In genomic region chr3:135440621-135441020, GRCm38 (mm10) we compare ENCODE assay signal across 8 mouse cellular contexts. TPM values are rescaled to one million over a fixed set of nuclear protein-coding genes. Genes with fewer than 3 reads are reported as not detected.
A peak's percentile ranks its signal among the peaks of the same experiment; 100 is the strongest.
DNase-seq lines count a peak whose midpoint lies in the region; ATAC-seq and TF ChIP-seq lines count a peak whose summit lies in the region.

No protein-coding gene starts in this region.

- H3K36me3 ChIP-seq in lung, embryonic 14.5 days (ENCODE audit: insufficient read depth) = peaks cover 33% of the 10 kb centered on the region; the same call in 1 of the 2 replicates
- H3K36me3 ChIP-seq in embryonic facial prominence, embryonic 11.5 days (replicated peaks; ENCODE audit: control insufficient read depth, insufficient read depth, low read depth, low read length) = no peaks in the 10 kb centered on the region
- H3K36me3 ChIP-seq in hindbrain, embryonic 12.5 days = no peaks in the 10 kb centered on the region
- peaks cover 9% of the 10 kb centered on the region; the same call in 1 of the 2 replicates for H3K36me3 ChIP-seq in midbrain, embryonic 14.5 days (ENCODE audit: control insufficient read depth, insufficient read depth, low read length)

- peak overlapping the region; percentile 100; the same call in 1 of the 2 replicates for H3K27ac ChIP-seq in lung, embryonic 14.5 days (ENCODE audit: low read depth)
- H3K27ac ChIP-seq in embryonic facial prominence, embryonic 11.5 days (replicated peaks; ENCODE audit: low read depth, low read length) = no peak overlapping the region
- H3K27ac ChIP-seq in hindbrain, embryonic 12.5 days = no peak overlapping the region
- no peak overlapping the region for H3K27ac ChIP-seq in midbrain, embryonic 14.5 days (replicated peaks; ENCODE audit: low read depth, low read length)

- peak overlapping the region; percentile 97 for H3K4me2 ChIP-seq in lung, embryonic 14.5 days
- H3K4me2 ChIP-seq in embryonic facial prominence, embryonic 11.5 days (ENCODE audit: low read depth, low read length) = peak overlapping the region; percentile 46
- H3K4me2 ChIP-seq in hindbrain, embryonic 12.5 days (replicated peaks) = peak overlapping the region; percentile 97
- H3K4me2 ChIP-seq in midbrain, embryonic 14.5 days (ENCODE audit: low read length) = peak overlapping the region; percentile 98

- H3K27me3 ChIP-seq in lung, embryonic 14.5 days (ENCODE audit: insufficient read depth, low read length) = no peaks in the 10 kb centered on the region
- no peaks in the 10 kb centered on the region for H3K27me3 ChIP-seq in embryonic facial prominence, embryonic 11.5 days (ENCODE audit: control insufficient read depth, insufficient read depth, low read length)
- no peaks in the 10 kb centered on the region for H3K27me3 ChIP-seq in hindbrain, embryonic 12.5 days
- H3K27me3 ChIP-seq in midbrain, embryonic 14.5 days (ENCODE audit: control insufficient read depth, insufficient read depth, low read length) = no peaks in the 10 kb centered on the region

- DNase-seq in lung, embryonic 14.5 days = peak; percentile 42
- no peak for DNase-seq in lung, adult 18-20 months
- peak; percentile 2 for DNase-seq in embryonic facial prominence, embryonic 11.5 days (ENCODE audit: low spot score)
- DNase-seq in midbrain, embryonic 14.5 days = no peak
- DNase-seq in frontal cortex, postnatal 14 days (ENCODE audit: low spot score in 2 of 2) = no peak
- DNase-seq in left cerebral cortex, postnatal 14 days (ENCODE audit: low spot score in 2 of 2) = no peak
- no peak for DNase-seq in layer of hippocampus, postnatal 25 days (ENCODE audit: extremely low spot score in 1 of 2, low spot score in 1 of 2)

- WGBS in lung, embryonic 14.5 days = 18% methylated on average over 10 of the region's 10 CpGs
- WGBS in embryonic facial prominence, embryonic 11.5 days = 58% methylated on average over 10 of the region's 10 CpGs
- WGBS in hindbrain, embryonic 12.5 days = 55% methylated on average over 10 of the region's 10 CpGs
- WGBS in midbrain, embryonic 14.5 days = 49% methylated on average over 10 of the region's 10 CpGs

- peak overlapping the region; percentile 89 for H3K4me3 ChIP-seq in lung, embryonic 14.5 days (ENCODE audit: low read depth, low read length)
- H3K4me3 ChIP-seq in embryonic facial prominence, embryonic 11.5 days (ENCODE audit: low read depth, low read length) = peak overlapping the region; percentile 80
- H3K4me3 ChIP-seq in hindbrain, embryonic 12.5 days = peak overlapping the region; percentile 97
- peak overlapping the region; percentile 67 for H3K4me3 ChIP-seq in midbrain, embryonic 14.5 days (replicated peaks; ENCODE audit: low read depth, low read length)

- H3K4me1 ChIP-seq in lung, embryonic 14.5 days (ENCODE audit: insufficient read depth) = no peaks in the 10 kb centered on the region
- no peaks in the 10 kb centered on the region for H3K4me1 ChIP-seq in embryonic facial prominence, embryonic 11.5 days (ENCODE audit: control insufficient read depth, insufficient read depth, low read length)
- H3K4me1 ChIP-seq in hindbrain, embryonic 12.5 days = peaks cover 32% of the 10 kb centered on the region
- peaks cover 34% of the 10 kb centered on the region for H3K4me1 ChIP-seq in midbrain, embryonic 14.5 days (ENCODE audit: control insufficient read depth, insufficient read depth, low read length)

- H3K9ac ChIP-seq in lung, embryonic 14.5 days = peak overlapping the region; percentile 98
- no peak overlapping the region for H3K9ac ChIP-seq in embryonic facial prominence, embryonic 11.5 days (replicated peaks; ENCODE audit: low read length)
- H3K9ac ChIP-seq in hindbrain, embryonic 12.5 days = peak overlapping the region; percentile 99
- H3K9ac ChIP-seq in midbrain, embryonic 14.5 days (replicated peaks; ENCODE audit: low read length) = peak overlapping the region; percentile 92

- no peaks in the 10 kb centered on the region for H3K9me3 ChIP-seq in lung, embryonic 14.5 days (ENCODE audit: low read depth, low read length)
- no peaks in the 10 kb centered on the region for H3K9me3 ChIP-seq in embryonic facial prominence, embryonic 11.5 days (replicated peaks; ENCODE audit: control insufficient read depth, low read length)
- H3K9me3 ChIP-seq in hindbrain, embryonic 12.5 days (replicated peaks) = no peaks in the 10 kb centered on the region
- H3K9me3 ChIP-seq in midbrain, embryonic 14.5 days (ENCODE audit: control insufficient read depth, low read length) = no peaks in the 10 kb centered on the region

- no peak for TF ChIP-seq CTCF in lung, embryonic 14.5 days (IDR thresholded peaks at IDR 0.05; ENCODE audit: low read depth)

- ATAC-seq in lung, embryonic 14.5 days (ENCODE audit: insufficient read depth) = no peak
- ATAC-seq in embryonic facial prominence, embryonic 11.5 days (replicated peaks; ENCODE audit: insufficient number of reproducible peaks, low FRiP score, low TSS enrichment, low read depth) = no peak
- ATAC-seq in hindbrain, embryonic 12.5 days (ENCODE audit: low FRiP score) = no peak
- no peak for ATAC-seq in midbrain, embryonic 14.5 days (ENCODE audit: low FRiP score, low TSS enrichment)

- intact Hi-C loops in left cerebral cortex, postnatal 14 days (cut with DNase I) = no loop called here

RNA-seq across cellular contexts. Expression of gene Ube2d3, which starts 2.7 kb away (rescaled TPM):
- polyA plus RNA-seq in lung, embryonic 14.5 days (2014; fragmentation: Nextera tagmentation; extraction: Ambion mirVana) = 586 and 604 TPM in 2 replicates
- polyA plus RNA-seq in embryonic facial prominence, embryonic 11.5 days (2014; fragmentation: Nextera tagmentation; extraction: Ambion mirVana) = 676 and 720 TPM in 2 replicates
- 469 and 495 TPM in 2 replicates for polyA plus RNA-seq in hindbrain, embryonic 12.5 days (2016; fragmentation: Nextera tagmentation; extraction: Ambion mirVana)
- 337 and 443 TPM in 2 replicates for polyA plus RNA-seq in midbrain, embryonic 14.5 days (2014; fragmentation: Nextera tagmentation; extraction: Ambion mirVana)
- total RNA-seq in left cerebral cortex, postnatal 14 days (2021) = 100 to 1,000 TPM; 239 to 248 TPM
- 100 to 1,000 TPM; 229 to 240 TPM for total RNA-seq in layer of hippocampus, postnatal 25 days (2021)

RNA-seq across cellular contexts. Expression of gene Cisd2, which starts 16.9 kb away (rescaled TPM):
- 61.5 and 66.6 TPM in 2 replicates for polyA plus RNA-seq in lung, embryonic 14.5 days (2014; fragmentation: Nextera tagmentation; extraction: Ambion mirVana)
- polyA plus RNA-seq in embryonic facial prominence, embryonic 11.5 days (2014; fragmentation: Nextera tagmentation; extraction: Ambion mirVana) = 59.1 and 62.8 TPM in 2 replicates
- 77.1 and 82.5 TPM in 2 replicates for polyA plus RNA-seq in hindbrain, embryonic 12.5 days (2016; fragmentation: Nextera tagmentation; extraction: Ambion mirVana)
- polyA plus RNA-seq in midbrain, embryonic 14.5 days (2014; fragmentation: Nextera tagmentation; extraction: Ambion mirVana) = 55.2 and 67.0 TPM in 2 replicates
- total RNA-seq in left cerebral cortex, postnatal 14 days (2021) = 10 to 100 TPM; 41.2 to 42.9 TPM
- total RNA-seq in layer of hippocampus, postnatal 25 days (2021) = 10 to 100 TPM; 33.0 to 38.1 TPM

RNA-seq across cellular contexts. Expression of gene Manba, which starts 44.8 kb away (rescaled TPM):
- polyA plus RNA-seq in lung, embryonic 14.5 days (2014; fragmentation: Nextera tagmentation; extraction: Ambion mirVana) = 10.2 and 10.7 TPM in 2 replicates
- polyA plus RNA-seq in embryonic facial prominence, embryonic 11.5 days (2014; fragmentation: Nextera tagmentation; extraction: Ambion mirVana) = 3.9 TPM in 2 replicates
- polyA plus RNA-seq in hindbrain, embryonic 12.5 days (2016; fragmentation: Nextera tagmentation; extraction: Ambion mirVana) = 5.7 and 6.1 TPM in 2 replicates
- 4.3 and 5.9 TPM in 2 replicates for polyA plus RNA-seq in midbrain, embryonic 14.5 days (2014; fragmentation: Nextera tagmentation; extraction: Ambion mirVana)
- total RNA-seq in left cerebral cortex, postnatal 14 days (2021) = 1 to 10 TPM; 6.8 to 7.9 TPM
- total RNA-seq in layer of hippocampus, postnatal 25 days (2021) = 1 to 10 TPM; 6.0 to 7.4 TPM

Comparison
In these comparisons a context has a peak if more than half of its experiments do, and no peak if none do; other contexts are left out.
1. DNase-seq: peak in lung, embryonic 14.5 days (single experiment) and embryonic facial prominence, embryonic 11.5 days (single experiment); none in lung, adult 18-20 months (0 of 2), midbrain, embryonic 14.5 days (single experiment), frontal cortex, postnatal 14 days (0 of 2), left cerebral cortex, postnatal 14 days (0 of 2) and layer of hippocampus, postnatal 25 days (0 of 2).
2. H3K4me2 ChIP-seq: peak in every context shown above with its lines; median percentile 98 in midbrain, embryonic 14.5 days; 97 in lung, embryonic 14.5 days; 97 in hindbrain, embryonic 12.5 days; 46 in embryonic facial prominence, embryonic 11.5 days.
3. Peak in every context shown above with its lines, with median percentiles within 50 percentile points of each other: H3K4me3 ChIP-seq.